Mouse (Mus musculus): ENCODE data around the gene Gm20388. TPM values are rescaled to one million over a fixed set of nuclear protein-coding genes. Genes with fewer than 3 reads are reported as not detected.

The Gm20388 gene
- polyA plus RNA-seq, 1 experiment from 2014 or later = not detected

- Histone ChIP-seq H3K4me3 (ENCODE audit: low read depth, low read length) (no peak overlapping the region), H3K27ac (ENCODE audit: low read depth, low read length) (no peak overlapping the region), H3K9ac (ENCODE audit: low read depth, low read length) (no peak overlapping the region), H3K4me1 (replicated peaks; ENCODE audit: control insufficient read depth, insufficient read depth, low read length) (no peaks in the 10 kb centered on the region), H3K4me2 (replicated peaks; ENCODE audit: low read depth) (no peak overlapping the region), H3K27me3 (replicated peaks; ENCODE audit: control insufficient read depth, insufficient read depth, low read length) (peaks cover 11% of the 10 kb centered on the region), H3K36me3 (ENCODE audit: control insufficient read depth, insufficient read depth) (no peaks in the 10 kb centered on the region), H3K9me3 (ENCODE audit: control insufficient read depth) (no peaks in the 10 kb centered on the region)
- 62% methylated on average over 8 of the region's 8 CpGs for WGBS
- TF ChIP-seq CTCF (IDR thresholded peaks at IDR 0.05; ENCODE audit: low read depth) = no peak
- 0 out of 2 replicates have a peak, but pooled peaks have one; percentile 11 for ATAC-seq
Measured at GRCm38 (mm10) chr8:123416944-123417555, 3506.4 kb downstream of the Gm20388 start.

DNA sequence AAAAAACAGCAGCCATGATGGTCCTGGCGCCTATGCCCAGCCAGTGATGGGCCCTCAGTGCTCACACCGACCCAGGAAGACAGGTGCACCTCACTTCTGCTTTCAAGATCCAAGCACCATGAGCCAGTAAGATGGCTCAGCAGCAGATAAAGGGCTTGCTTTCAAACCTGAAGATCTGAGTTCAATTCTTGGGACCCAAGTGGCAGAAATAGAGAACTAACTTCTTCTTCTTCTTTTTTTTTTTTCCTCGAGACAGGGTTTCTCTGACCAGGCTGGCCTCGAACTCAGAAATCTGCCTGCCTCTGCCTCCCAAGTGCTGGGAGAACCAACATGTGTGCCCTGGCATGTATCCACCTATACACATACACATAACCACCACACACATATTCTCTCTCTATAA lies 3509.1 kb downstream of the Gm20388 start:
- H3K27ac ChIP-seq (ENCODE audit: low read depth, low read length) = no peak overlapping the region
- H3K4me1 ChIP-seq (replicated peaks; ENCODE audit: control insufficient read depth, insufficient read depth, low read length) = no peaks in the 10 kb centered on the region
- TF ChIP-seq CTCF (IDR thresholded peaks at IDR 0.05; ENCODE audit: low read depth) = no peak
- no peaks in the 10 kb centered on the region for H3K9me3 ChIP-seq (ENCODE audit: control insufficient read depth)
- ATAC-seq = no peak
- no peak overlapping the region for H3K4me3 ChIP-seq (ENCODE audit: low read depth, low read length)
- H3K27me3 ChIP-seq (replicated peaks; ENCODE audit: control insufficient read depth, insufficient read depth, low read length) = no peaks in the 10 kb centered on the region
- no peak overlapping the region for H3K9ac ChIP-seq (ENCODE audit: low read depth, low read length)
- no peak overlapping the region for H3K4me2 ChIP-seq (replicated peaks; ENCODE audit: low read depth)
- H3K36me3 ChIP-seq (ENCODE audit: control insufficient read depth, insufficient read depth) = no peaks in the 10 kb centered on the region
- 89% methylated on average over 4 of the region's 4 CpGs for WGBS

DNA sequence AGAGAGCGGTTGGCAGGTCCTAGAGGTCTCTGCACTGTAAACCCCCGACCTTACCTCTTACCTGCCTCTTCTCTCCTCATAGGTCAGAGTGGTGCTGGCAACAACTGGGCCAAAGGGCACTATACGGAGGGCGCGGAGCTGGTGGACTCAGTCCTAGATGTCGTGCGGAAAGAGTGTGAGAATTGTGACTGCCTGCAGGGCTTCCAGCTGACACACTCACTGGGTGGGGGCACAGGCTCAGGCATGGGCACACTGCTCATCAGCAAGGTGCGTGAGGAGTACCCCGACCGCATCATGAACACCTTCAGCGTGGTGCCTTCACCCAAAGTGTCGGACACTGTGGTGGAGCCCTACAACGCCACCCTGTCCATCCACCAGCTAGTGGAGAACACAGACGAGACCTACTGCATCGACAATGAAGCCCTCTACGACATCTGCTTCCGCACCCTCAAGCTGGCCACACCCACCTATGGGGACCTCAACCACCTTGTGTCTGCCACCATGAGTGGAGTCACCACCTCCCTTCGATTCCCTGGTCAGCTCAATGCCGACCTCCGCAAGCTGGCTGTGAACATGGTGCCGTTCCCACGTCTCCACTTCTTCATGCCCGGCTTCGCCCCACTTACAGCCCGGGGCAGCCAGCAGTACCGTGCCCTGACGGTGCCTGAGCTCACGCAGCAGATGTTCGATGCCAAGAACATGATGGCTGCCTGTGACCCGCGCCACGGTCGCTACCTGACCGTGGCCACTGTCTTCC lies 3510.1 kb downstream of the Gm20388 start:
- H3K9me3 ChIP-seq (ENCODE audit: control insufficient read depth) = no peaks in the 10 kb centered on the region
- no peak for TF ChIP-seq CTCF (IDR thresholded peaks at IDR 0.05; ENCODE audit: low read depth)
- H3K9ac ChIP-seq (ENCODE audit: low read depth, low read length) = no peak overlapping the region
- H3K36me3 ChIP-seq (ENCODE audit: control insufficient read depth, insufficient read depth) = no peaks in the 10 kb centered on the region
- H3K27me3 ChIP-seq (replicated peaks; ENCODE audit: control insufficient read depth, insufficient read depth, low read length) = no peaks in the 10 kb centered on the region
- H3K27ac ChIP-seq (ENCODE audit: low read depth, low read length) = no peak overlapping the region
- no peak for ATAC-seq
- 93% methylated on average over 34 of the region's 34 CpGs for WGBS
- H3K4me2 ChIP-seq (replicated peaks; ENCODE audit: low read depth) = no peak overlapping the region
- H3K4me3 ChIP-seq (ENCODE audit: low read depth, low read length) = no peak overlapping the region
- H3K4me1 ChIP-seq (replicated peaks; ENCODE audit: control insufficient read depth, insufficient read depth, low read length) = no peaks in the 10 kb centered on the region

DNA sequence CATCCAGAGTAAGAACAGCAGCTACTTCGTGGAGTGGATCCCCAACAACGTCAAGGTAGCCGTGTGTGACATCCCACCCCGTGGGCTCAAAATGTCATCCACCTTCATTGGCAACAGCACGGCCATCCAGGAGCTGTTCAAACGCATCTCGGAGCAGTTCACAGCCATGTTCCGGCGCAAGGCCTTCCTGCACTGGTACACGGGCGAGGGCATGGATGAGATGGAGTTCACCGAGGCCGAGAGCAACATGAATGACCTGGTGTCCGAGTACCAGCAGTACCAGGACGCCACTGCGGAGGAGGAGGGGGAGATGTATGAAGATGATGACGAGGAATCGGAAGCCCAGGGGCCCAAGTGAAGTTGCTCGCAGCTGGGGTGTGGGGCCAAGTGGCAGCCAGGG lies 3510.7 kb downstream of the Gm20388 start:
- WGBS = 83% methylated on average over 19 of the region's 19 CpGs
- no peaks in the 10 kb centered on the region for H3K36me3 ChIP-seq (ENCODE audit: control insufficient read depth, insufficient read depth)
- no peak for TF ChIP-seq CTCF (IDR thresholded peaks at IDR 0.05; ENCODE audit: low read depth)
- H3K27me3 ChIP-seq (replicated peaks; ENCODE audit: control insufficient read depth, insufficient read depth, low read length) = no peaks in the 10 kb centered on the region
- H3K4me2 ChIP-seq (replicated peaks; ENCODE audit: low read depth) = no peak overlapping the region
- no peak overlapping the region for H3K9ac ChIP-seq (ENCODE audit: low read depth, low read length)
- ATAC-seq = no peak
- H3K9me3 ChIP-seq (ENCODE audit: control insufficient read depth) = no peaks in the 10 kb centered on the region
- H3K27ac ChIP-seq (ENCODE audit: low read depth, low read length) = no peak overlapping the region
- no peaks in the 10 kb centered on the region for H3K4me1 ChIP-seq (replicated peaks; ENCODE audit: control insufficient read depth, insufficient read depth, low read length)
- H3K4me3 ChIP-seq (ENCODE audit: low read depth, low read length) = no peak overlapping the region

GRCm38 (mm10) chr8:123422056-123422780 lies 3511.6 kb downstream of the Gm20388 start:
- Histone ChIP-seq H3K9me3 (ENCODE audit: control insufficient read depth) (peaks cover under 1% of the 10 kb centered on the region; the same call in 1 of the 2 replicates), H3K4me1 (replicated peaks; ENCODE audit: control insufficient read depth, insufficient read depth, low read length) (no peaks in the 10 kb centered on the region), H3K4me3 (ENCODE audit: low read depth, low read length) (peak overlapping the region; percentile 25), H3K27me3 (replicated peaks; ENCODE audit: control insufficient read depth, insufficient read depth, low read length) (no peaks in the 10 kb centered on the region), H3K9ac (ENCODE audit: low read depth, low read length) (no peak overlapping the region), H3K4me2 (replicated peaks; ENCODE audit: low read depth) (peak overlapping the region; percentile 58), H3K27ac (ENCODE audit: low read depth, low read length) (no peak overlapping the region), H3K36me3 (ENCODE audit: control insufficient read depth, insufficient read depth) (no peaks in the 10 kb centered on the region)
- peak; percentile 58; the same call in 1 of the 2 replicates for ATAC-seq
- TF ChIP-seq CTCF (IDR thresholded peaks at IDR 0.05; ENCODE audit: low read depth) = peak; percentile 77
- WGBS = 4% methylated on average over 17 of the region's 17 CpGs

GRCm38 (mm10) chr8:123422781-123423159 lies 3512.1 kb downstream of the Gm20388 start:
- Histone ChIP-seq H3K4me1 (replicated peaks; ENCODE audit: control insufficient read depth, insufficient read depth, low read length) (no peaks in the 10 kb centered on the region), H3K9me3 (ENCODE audit: control insufficient read depth) (peaks cover 6% of the 10 kb centered on the region; the same call in 1 of the 2 replicates), H3K27me3 (replicated peaks; ENCODE audit: control insufficient read depth, insufficient read depth, low read length) (no peaks in the 10 kb centered on the region), H3K4me3 (ENCODE audit: low read depth, low read length) (no peak overlapping the region), H3K9ac (ENCODE audit: low read depth, low read length) (no peak overlapping the region), H3K36me3 (ENCODE audit: control insufficient read depth, insufficient read depth) (no peaks in the 10 kb centered on the region), H3K27ac (ENCODE audit: low read depth, low read length) (no peak overlapping the region), H3K4me2 (replicated peaks; ENCODE audit: low read depth) (peak overlapping the region; percentile 58)
- ATAC-seq = no peak
- WGBS = 11% methylated on average over 3 of the region's 3 CpGs
- no peak for TF ChIP-seq CTCF (IDR thresholded peaks at IDR 0.05; ENCODE audit: low read depth)
